Mouse (Mus musculus): ENCODE measurements at regions not wholly inside any gene's neighbourhood (a gene's known extent, or its start where the extent isn't known, plus 50 kb on each side); places are given as distances from the start of the nearest gene placed in this dataset.

- H3K4me1 ChIP-seq (ENCODE audit: control insufficient read depth, insufficient read depth, low read length): no peaks in the 10 kb centered on the region
- H3K4me3 ChIP-seq (ENCODE audit: low read depth, low read length): no peak overlapping the region
- H3K9ac ChIP-seq (ENCODE audit: low read length): no peak overlapping the region
- no peaks in the 10 kb centered on the region for H3K9me3 ChIP-seq (ENCODE audit: control insufficient read depth, low read length)
- no peak overlapping the region for H3K27ac ChIP-seq (replicated peaks; ENCODE audit: low read depth, low read length)
- no peak for DNase-seq (ENCODE audit: low spot score)
- 77% methylated on average over 2 of the region's 2 CpGs for WGBS
- ATAC-seq (ENCODE audit: insufficient number of reproducible peaks, low FRiP score, low TSS enrichment, low read depth): no peak
- H3K4me2 ChIP-seq (ENCODE audit: low read depth, severe bottlenecking): no peak overlapping the region
- H3K36me3 ChIP-seq (ENCODE audit: control insufficient read depth, insufficient read depth, low read length): no peaks in the 10 kb centered on the region
- no peaks in the 10 kb centered on the region for H3K27me3 ChIP-seq (ENCODE audit: control insufficient read depth, insufficient read depth, low read length)
Measured at GRCm38 (mm10) chr3:41229493-41229892, 146.6 kb upstream of the Pgrmc2 start.

- no peak for ATAC-seq (ENCODE audit: insufficient number of reproducible peaks, low FRiP score, low TSS enrichment, low read depth)
- no peaks in the 10 kb centered on the region for H3K36me3 ChIP-seq (ENCODE audit: control insufficient read depth, insufficient read depth, low read length)
- no peak overlapping the region for H3K9ac ChIP-seq (ENCODE audit: low read length)
- no peak overlapping the region for H3K4me3 ChIP-seq (ENCODE audit: low read depth, low read length)
- 34% methylated on average over 7 of the region's 7 CpGs for whole genome bisulfite sequencing
- H3K9me3 ChIP-seq (ENCODE audit: control insufficient read depth, low read length): no peaks in the 10 kb centered on the region
- peak; percentile 48 for DNase-seq (ENCODE audit: low spot score)
- H3K4me2 ChIP-seq (ENCODE audit: low read depth, severe bottlenecking): no peak overlapping the region
- no peaks in the 10 kb centered on the region for H3K27me3 ChIP-seq (ENCODE audit: control insufficient read depth, insufficient read depth, low read length)
- no peak overlapping the region for H3K27ac ChIP-seq (replicated peaks; ENCODE audit: low read depth, low read length)
- no peaks in the 10 kb centered on the region for H3K4me1 ChIP-seq (ENCODE audit: control insufficient read depth, insufficient read depth, low read length)
Measured at GRCm38 (mm10) chr3:41228536-41228935, 145.7 kb upstream of the Pgrmc2 start.

- H3K27me3 ChIP-seq (ENCODE audit: control insufficient read depth, insufficient read depth, low read length): no peaks in the 10 kb centered on the region
- no peaks in the 10 kb centered on the region for H3K36me3 ChIP-seq (ENCODE audit: control insufficient read depth, insufficient read depth, low read length)
- no peaks in the 10 kb centered on the region for H3K9me3 ChIP-seq (ENCODE audit: control insufficient read depth, low read length)
- no peak for DNase-seq (ENCODE audit: low spot score)
- no peak for ATAC-seq (ENCODE audit: insufficient number of reproducible peaks, low FRiP score, low TSS enrichment, low read depth)
- no peak overlapping the region for H3K4me3 ChIP-seq (ENCODE audit: low read depth, low read length)
- no peak overlapping the region for H3K4me2 ChIP-seq (ENCODE audit: low read depth, severe bottlenecking)
- H3K9ac ChIP-seq (ENCODE audit: low read length): no peak overlapping the region
- no peak overlapping the region for H3K27ac ChIP-seq (replicated peaks; ENCODE audit: low read depth, low read length)
- no peaks in the 10 kb centered on the region for H3K4me1 ChIP-seq (ENCODE audit: control insufficient read depth, insufficient read depth, low read length)
Measured at GRCm38 (mm10) chr3:41220746-41221145, 137.9 kb upstream of the Pgrmc2 start.

- Histone ChIP-seq H3K9me3 (ENCODE audit: control insufficient read depth, low read length) (no peaks in the 10 kb centered on the region), H3K4me3 (ENCODE audit: low read depth, low read length) (no peak overlapping the region), H3K36me3 (ENCODE audit: control insufficient read depth, insufficient read depth, low read length) (no peaks in the 10 kb centered on the region), H3K4me1 (ENCODE audit: control insufficient read depth, insufficient read depth, low read length) (no peaks in the 10 kb centered on the region), H3K27ac (replicated peaks; ENCODE audit: low read depth, low read length) (no peak overlapping the region), H3K4me2 (ENCODE audit: low read depth, severe bottlenecking) (no peak overlapping the region), H3K9ac (ENCODE audit: low read length) (no peak overlapping the region), H3K27me3 (ENCODE audit: control insufficient read depth, insufficient read depth, low read length) (no peaks in the 10 kb centered on the region)
- ATAC-seq (ENCODE audit: insufficient number of reproducible peaks, low FRiP score, low TSS enrichment, low read depth) (no peak), DNase-seq (ENCODE audit: low spot score) (no peak)
- WGBS: 91% methylated on average over 3 of the region's 3 CpGs
Measured at GRCm38 (mm10) chr3:41217770-41218169, 134.9 kb upstream of the Pgrmc2 start.

- H3K27me3 ChIP-seq (ENCODE audit: control insufficient read depth, insufficient read depth, low read length): no peaks in the 10 kb centered on the region
- ATAC-seq (ENCODE audit: insufficient number of reproducible peaks, low FRiP score, low TSS enrichment, low read depth): no peak
- no peak overlapping the region for H3K27ac ChIP-seq (replicated peaks; ENCODE audit: low read depth, low read length)
- H3K4me3 ChIP-seq (ENCODE audit: low read depth, low read length): no peak overlapping the region
- H3K9me3 ChIP-seq (ENCODE audit: control insufficient read depth, low read length): no peaks in the 10 kb centered on the region
- H3K4me1 ChIP-seq (ENCODE audit: control insufficient read depth, insufficient read depth, low read length): no peaks in the 10 kb centered on the region
- WGBS: 87% methylated on average over 2 of the region's 2 CpGs
- H3K36me3 ChIP-seq (ENCODE audit: control insufficient read depth, insufficient read depth, low read length): no peaks in the 10 kb centered on the region
- no peak overlapping the region for H3K4me2 ChIP-seq (ENCODE audit: low read depth, severe bottlenecking)
- no peak overlapping the region for H3K9ac ChIP-seq (ENCODE audit: low read length)
- no peak for DNase-seq (ENCODE audit: low spot score)
Measured at GRCm38 (mm10) chr3:41213533-41213932, 130.7 kb upstream of the Pgrmc2 start.

GRCm38 (mm10) chr3:41210333-41210732 is 127.5 kb upstream of the Pgrmc2 start:
- Histone ChIP-seq H3K27me3 (ENCODE audit: control insufficient read depth, insufficient read depth, low read length) (no peaks in the 10 kb centered on the region), H3K9ac (ENCODE audit: low read length) (no peak overlapping the region), H3K4me2 (ENCODE audit: low read depth, severe bottlenecking) (no peak overlapping the region), H3K4me3 (ENCODE audit: low read depth, low read length) (no peak overlapping the region), H3K36me3 (ENCODE audit: control insufficient read depth, insufficient read depth, low read length) (no peaks in the 10 kb centered on the region), H3K4me1 (ENCODE audit: control insufficient read depth, insufficient read depth, low read length) (no peaks in the 10 kb centered on the region), H3K9me3 (ENCODE audit: control insufficient read depth, low read length) (no peaks in the 10 kb centered on the region), H3K27ac (replicated peaks; ENCODE audit: low read depth, low read length) (no peak overlapping the region)
- no peak for DNase-seq (ENCODE audit: low spot score)
- WGBS: 68% methylated on average over 7 of the region's 7 CpGs
- no peak for ATAC-seq (ENCODE audit: insufficient number of reproducible peaks, low FRiP score, low TSS enrichment, low read depth)

- no peaks in the 10 kb centered on the region for H3K27me3 ChIP-seq (ENCODE audit: control insufficient read depth, insufficient read depth, low read length)
- no peaks in the 10 kb centered on the region for H3K9me3 ChIP-seq (ENCODE audit: control insufficient read depth, low read length)
- WGBS: 28% methylated on average over 13 of the region's 13 CpGs
- H3K4me3 ChIP-seq (ENCODE audit: low read depth, low read length): no peak overlapping the region
- no peak for DNase-seq (ENCODE audit: low spot score)
- H3K9ac ChIP-seq (ENCODE audit: low read length): no peak overlapping the region
- H3K27ac ChIP-seq (replicated peaks; ENCODE audit: low read depth, low read length): no peak overlapping the region
- no peaks in the 10 kb centered on the region for H3K36me3 ChIP-seq (ENCODE audit: control insufficient read depth, insufficient read depth, low read length)
- H3K4me1 ChIP-seq (ENCODE audit: control insufficient read depth, insufficient read depth, low read length): no peaks in the 10 kb centered on the region
- ATAC-seq (ENCODE audit: insufficient number of reproducible peaks, low FRiP score, low TSS enrichment, low read depth): no peak
- H3K4me2 ChIP-seq (ENCODE audit: low read depth, severe bottlenecking): no peak overlapping the region
Measured at GRCm38 (mm10) chr3:41202895-41203294, 120.0 kb upstream of the Pgrmc2 start.

- no peak for ATAC-seq (ENCODE audit: insufficient number of reproducible peaks, low FRiP score, low TSS enrichment, low read depth)
- H3K4me1 ChIP-seq (ENCODE audit: control insufficient read depth, insufficient read depth, low read length): no peaks in the 10 kb centered on the region
Measured at GRCm38 (mm10) chr3:41201782-41202181, 118.9 kb upstream of the Pgrmc2 start.

GRCm38 (mm10) chr3:41200026-41200425 is 117.2 kb upstream of the Pgrmc2 start:
- Histone ChIP-seq H3K36me3 (ENCODE audit: control insufficient read depth, insufficient read depth, low read length) (no peaks in the 10 kb centered on the region), H3K9ac (ENCODE audit: low read length) (no peak overlapping the region)
- 86% methylated on average over 5 of the region's 5 CpGs for WGBS

More at GRCm38 (mm10) chr3:41201782-41202181, 118.9 kb upstream of the Pgrmc2 start:
- no peak overlapping the region for H3K27ac ChIP-seq (replicated peaks; ENCODE audit: low read depth, low read length)
- no peak overlapping the region for H3K4me2 ChIP-seq (ENCODE audit: low read depth, severe bottlenecking)
- H3K9ac ChIP-seq (ENCODE audit: low read length): no peak overlapping the region
- H3K27me3 ChIP-seq (ENCODE audit: control insufficient read depth, insufficient read depth, low read length): no peaks in the 10 kb centered on the region
- no peaks in the 10 kb centered on the region for H3K36me3 ChIP-seq (ENCODE audit: control insufficient read depth, insufficient read depth, low read length)
- 33% methylated on average over 4 of the region's 4 CpGs for WGBS
- H3K9me3 ChIP-seq (ENCODE audit: control insufficient read depth, low read length): no peaks in the 10 kb centered on the region
- DNase-seq (ENCODE audit: low spot score): no peak
- no peak overlapping the region for H3K4me3 ChIP-seq (ENCODE audit: low read depth, low read length)

More at GRCm38 (mm10) chr3:41200026-41200425, 117.2 kb upstream of the Pgrmc2 start:
- Histone ChIP-seq H3K4me3 (ENCODE audit: low read depth, low read length) (no peak overlapping the region), H3K4me2 (ENCODE audit: low read depth, severe bottlenecking) (no peak overlapping the region), H3K9me3 (ENCODE audit: control insufficient read depth, low read length) (no peaks in the 10 kb centered on the region), H3K27ac (replicated peaks; ENCODE audit: low read depth, low read length) (no peak overlapping the region), H3K4me1 (ENCODE audit: control insufficient read depth, insufficient read depth, low read length) (no peaks in the 10 kb centered on the region), H3K27me3 (ENCODE audit: control insufficient read depth, insufficient read depth, low read length) (no peaks in the 10 kb centered on the region)
- DNase-seq (ENCODE audit: low spot score) (no peak), ATAC-seq (ENCODE audit: insufficient number of reproducible peaks, low FRiP score, low TSS enrichment, low read depth) (no peak)
